Mouse (Mus musculus) intestine, postnatal 0 days (tissue): ENCODE data around the gene Fbln1. TPM values are rescaled to one million over a fixed set of nuclear protein-coding genes. Genes with fewer than 3 reads are reported as not detected.
"Not testable (repeated sequence)": the region's sequence is repeated elsewhere in the genome, so short reads cannot be mapped to it uniquely, and the experiment has no call there.

ENCODE experiments used
- ATAC-seq: fragments of 200-750 bp; cut with Nextera tagmentation; 2 replicates; pipeline ENCODE4 v1.8.0; 2017; ENCODE audit warnings: mild to moderate bottlenecking, moderate TSS enrichment, moderate library complexity
- H3K27ac ChIP-seq: fragments of 300-500 bp; sonication (generic); 2 replicates; pipeline ENCODE4 v1.5.1; 2014; ENCODE audit warnings: mild to moderate bottlenecking, low read depth, low read length, moderate library complexity
- H3K27me3 ChIP-seq: fragments of 300-500 bp; sonication (generic); replicated peaks from 2 replicates; pipeline ENCODE4 v1.6.1; 2014; ENCODE audit warnings: low read length, mixed read lengths; ENCODE audit not compliant: control insufficient read depth, insufficient read depth
- H3K36me3 ChIP-seq: fragments of 300-500 bp; sonication (generic); 2 replicates; pipeline ENCODE4 v1.6.1; 2014; ENCODE audit warnings: mild to moderate bottlenecking, moderate library complexity; ENCODE audit not compliant: control insufficient read depth, insufficient read depth
- H3K4me1 ChIP-seq: fragments of 300-500 bp; sonication (generic); replicated peaks from 2 replicates; pipeline ENCODE4 v1.6.1; 2014; ENCODE audit warnings: antibody characterized with exemption, low read length, mixed read lengths; ENCODE audit not compliant: control insufficient read depth, insufficient read depth
- H3K4me2 ChIP-seq: fragments of 300-500 bp; sonication (generic); replicated peaks from 2 replicates; pipeline ENCODE4 v1.6.1; 2014; ENCODE audit warnings: low read depth, mild to moderate bottlenecking, moderate library complexity
- H3K4me3 ChIP-seq: fragments of 300-500 bp; sonication (generic); 2 replicates; pipeline ENCODE4 v1.5.1; 2014; ENCODE audit warnings: low read depth, low read length
- H3K9ac ChIP-seq: fragments of 300-500 bp; sonication (generic); 2 replicates; pipeline ENCODE4 v1.6.1; 2014; ENCODE audit warnings: mild to moderate bottlenecking, low read depth, low read length
- H3K9me3 ChIP-seq: fragments of 300-500 bp; sonication (generic); 2 replicates; pipeline ENCODE4 v1.6.1; 2016; ENCODE audit warnings: mixed run types; ENCODE audit not compliant: control insufficient read depth
- CTCF ChIP-seq: sonication (generic); IDR thresholded peaks from 2 replicates; pipeline ENCODE4 v1.5.1; 2016; ENCODE audit warnings: low read depth, mild to moderate bottlenecking, control low read depth, antibody characterized with exemption, moderate library complexity
- WGBS: fragments of 180-500 bp; shearing (Covaris S2); extraction: QIAGEN DNeasy Blood & Tissue Kit; methylation state at CpG from one replicate; pipeline ENCODE4 v1.1.7; 2014; 5-methylcytosine and 5-hydroxymethylcytosine counted together
- polyA plus RNA-seq: library from polyadenylated mRNA; unstranded; fragments of >200 nt; fragmentation: Nextera tagmentation; extraction: Ambion mirVana; gene quantifications from 2 replicates; pipeline ENCODE4 v1.2.1, GENCODE M21; 2015

The Fbln1 gene
- polyA plus RNA-seq, 1 experiment from 2014 or later, result 97.9 TPM

DNA sequence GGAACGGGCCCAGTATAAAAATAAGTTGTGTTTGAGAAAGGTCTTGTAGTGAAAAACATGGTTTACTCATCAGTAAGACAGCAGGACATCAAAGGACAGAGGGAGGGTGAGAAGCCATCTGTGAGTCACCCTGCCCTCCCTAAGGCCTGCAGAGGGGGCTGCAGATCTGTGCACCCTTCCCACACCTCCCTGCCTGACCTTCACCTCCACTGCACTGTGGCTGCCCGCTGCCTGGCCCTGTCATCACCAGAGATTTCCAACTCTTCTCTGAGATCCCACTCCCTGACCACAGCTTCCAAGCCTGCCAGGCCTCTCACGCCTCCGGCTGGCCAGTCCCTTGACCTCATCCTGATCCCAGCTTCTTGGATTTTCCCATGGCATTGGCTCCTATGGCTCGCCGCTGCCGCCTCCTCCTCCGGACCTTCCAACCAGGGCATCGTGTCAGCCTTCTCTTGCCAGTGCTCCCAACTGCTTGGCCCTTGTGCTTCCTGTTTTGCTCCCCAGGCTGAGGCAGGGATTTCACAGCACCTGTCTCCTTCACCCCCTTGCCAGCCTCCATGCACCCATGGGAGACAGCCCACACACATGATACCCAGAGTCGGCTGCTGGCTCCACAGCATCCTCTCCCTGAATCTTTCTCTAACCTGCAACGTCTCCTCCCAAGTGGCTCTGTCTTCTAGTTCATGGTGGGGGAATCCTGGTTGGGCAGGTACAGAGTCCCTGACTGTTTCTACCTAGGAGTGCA lies 114.3 kb downstream of the Fbln1 start:
- ATAC-seq, result no peak
- no peak overlapping the region for H3K27ac ChIP-seq
- H3K27me3 ChIP-seq, result no peaks in the 10 kb centered on the region
- no peak overlapping the region for H3K9ac ChIP-seq
- 83% methylated on average over 11 of the region's 11 CpGs for WGBS
- H3K4me3 ChIP-seq, result no peak overlapping the region
- TF ChIP-seq CTCF, result no peak
- H3K9me3 ChIP-seq, result no peaks in the 10 kb centered on the region
- no peaks in the 10 kb centered on the region for H3K4me1 ChIP-seq
- H3K4me2 ChIP-seq, result no peak overlapping the region
- H3K36me3 ChIP-seq, result no peaks in the 10 kb centered on the region

DNA sequence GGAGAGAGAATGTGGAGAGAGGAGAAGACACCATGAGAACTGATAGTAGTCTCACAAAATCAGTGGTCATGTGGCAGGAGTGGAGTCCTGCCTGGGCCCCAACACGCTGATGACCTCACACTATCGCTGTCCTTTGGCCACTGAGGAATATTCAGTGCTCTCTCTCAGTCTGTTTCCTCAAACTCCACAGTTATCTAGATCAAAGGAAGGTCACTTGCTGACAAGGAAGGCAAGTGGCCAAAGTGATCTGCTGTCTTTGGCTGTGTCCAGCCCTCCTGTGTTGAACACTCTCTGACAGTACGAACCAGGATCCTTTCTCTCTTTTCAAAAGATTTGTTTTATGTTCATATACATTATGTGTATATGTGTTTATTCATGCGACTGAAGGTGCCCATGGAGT lies 117.5 kb downstream of the Fbln1 start:
- Histone ChIP-seq H3K4me3 (no peak overlapping the region), H3K4me2 (no peak overlapping the region), H3K36me3 (no peaks in the 10 kb centered on the region), H3K4me1 (no peaks in the 10 kb centered on the region), H3K9ac (no peak overlapping the region), H3K27me3 (no peaks in the 10 kb centered on the region), H3K9me3 (no peaks in the 10 kb centered on the region), H3K27ac (no peak overlapping the region)
- ATAC-seq, result no peak
- WGBS, result 79% methylated on average over 4 of the region's 4 CpGs
- TF ChIP-seq CTCF, result no peak

DNA sequence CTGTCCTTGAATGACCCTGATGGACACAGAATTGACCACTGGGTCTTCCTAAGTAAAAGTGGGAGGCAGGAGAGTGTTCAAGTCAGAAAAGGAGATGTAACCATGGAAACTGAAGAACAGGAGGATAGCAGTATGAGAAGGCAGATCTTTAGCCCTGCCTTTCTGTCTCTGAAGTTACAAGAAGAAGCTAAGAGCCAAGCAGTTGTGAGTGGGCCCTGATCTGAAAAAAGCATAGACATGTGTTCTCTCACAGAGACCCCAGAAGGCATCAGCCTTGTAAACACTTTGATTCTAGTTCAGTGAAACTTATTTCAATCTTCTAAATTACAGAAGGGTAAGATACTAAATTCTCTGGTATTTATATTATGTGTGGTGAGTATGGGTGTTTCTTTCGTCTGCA lies 118.7 kb downstream of the Fbln1 start:
- Histone ChIP-seq H3K4me1 (no peaks in the 10 kb centered on the region), H3K4me3 (no peak overlapping the region), H3K27me3 (no peaks in the 10 kb centered on the region), H3K9ac (no peak overlapping the region), H3K36me3 (no peaks in the 10 kb centered on the region), H3K9me3 (no peaks in the 10 kb centered on the region), H3K27ac (no peak overlapping the region), H3K4me2 (no peak overlapping the region)
- 97% methylated on average over 1 of the region's 1 CpGs for WGBS
- no peak for ATAC-seq
- TF ChIP-seq CTCF, result no peak

DNA sequence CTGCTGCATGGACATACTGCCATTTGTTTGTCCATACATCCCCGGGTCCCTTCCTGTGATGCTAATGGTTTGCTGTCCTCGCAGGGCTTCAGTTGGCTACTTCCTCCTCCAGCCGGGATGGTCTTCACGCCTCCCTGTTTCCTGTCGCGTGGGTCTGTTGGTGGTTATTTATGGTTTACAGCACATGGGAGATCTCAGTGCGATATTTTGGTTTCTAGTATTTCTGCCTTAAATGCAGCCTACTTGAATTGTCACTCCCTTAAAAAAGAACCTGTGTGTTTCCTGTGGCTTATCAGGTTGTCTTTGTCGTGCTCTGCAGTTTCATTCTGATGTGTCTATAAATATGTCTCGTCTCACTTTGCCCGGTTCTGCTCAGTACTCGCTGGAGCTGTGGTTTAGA lies 122.1 kb downstream of the Fbln1 start:
- no peaks in the 10 kb centered on the region for H3K36me3 ChIP-seq
- WGBS, result 55% methylated on average over 11 of the region's 11 CpGs
- H3K4me2 ChIP-seq, result no peak overlapping the region
- H3K9me3 ChIP-seq, result no peaks in the 10 kb centered on the region
- TF ChIP-seq CTCF, result no peak
- H3K4me3 ChIP-seq, result no peak overlapping the region
- no peaks in the 10 kb centered on the region for H3K27me3 ChIP-seq
- H3K4me1 ChIP-seq, result no peaks in the 10 kb centered on the region
- ATAC-seq, result no peak
- no peak overlapping the region for H3K27ac ChIP-seq
- no peak overlapping the region for H3K9ac ChIP-seq

- H3K4me3 ChIP-seq, H3K9me3 ChIP-seq, H3K9ac ChIP-seq, H3K27me3 ChIP-seq, H3K27ac ChIP-seq, H3K4me1 ChIP-seq, ATAC-seq, H3K36me3 ChIP-seq, H3K4me2 ChIP-seq: not testable (repeated sequence)
- WGBS, result 89% methylated on average over 2 of the region's 2 CpGs
- TF ChIP-seq CTCF, result peak; percentile 59
Measured at GRCm38 (mm10) chr15:85328455-85328854, 122.7 kb downstream of the Fbln1 start.

DNA sequence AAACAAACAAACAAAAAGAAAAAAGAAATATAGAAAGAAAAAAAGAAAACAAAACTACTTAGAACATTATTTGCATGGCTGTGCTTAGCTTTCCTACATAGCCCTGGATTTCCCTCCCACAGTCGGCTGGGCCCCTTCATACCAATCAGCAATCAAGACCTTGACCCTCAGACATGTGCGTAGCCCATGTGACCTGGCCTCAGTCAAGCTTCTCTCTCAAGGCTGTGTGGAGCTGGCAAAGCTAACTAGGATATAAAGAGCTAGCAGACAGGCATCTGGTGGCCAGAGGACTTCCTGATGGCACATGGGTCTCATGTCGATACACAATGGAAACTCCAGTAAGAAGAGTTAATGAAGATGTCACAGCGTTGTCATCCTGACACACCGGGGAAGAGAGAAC lies 123.3 kb downstream of the Fbln1 start:
- no peak overlapping the region for H3K4me3 ChIP-seq
- 0 out of 2 replicates have a peak overlapping the region, but pooled peaks have one; percentile 32 for H3K4me2 ChIP-seq
- H3K9me3 ChIP-seq, result no peaks in the 10 kb centered on the region
- no peak overlapping the region for H3K9ac ChIP-seq
- no peaks in the 10 kb centered on the region for H3K36me3 ChIP-seq
- 81% methylated on average over 5 of the region's 5 CpGs for WGBS
- no peak for ATAC-seq
- no peaks in the 10 kb centered on the region for H3K4me1 ChIP-seq
- H3K27me3 ChIP-seq, result no peaks in the 10 kb centered on the region
- no peak for TF ChIP-seq CTCF
- no peak overlapping the region for H3K27ac ChIP-seq
